Mouse (Mus musculus) kidney, embryonic 14.5 days (tissue): ENCODE measurements around the gene Hoxa10. TPM values are rescaled to one million over a fixed set of nuclear protein-coding genes. Genes with fewer than 3 reads are reported as not detected.

Experiments
- ATAC-seq: fragments of 200-750 bp; cut with Nextera tagmentation; 2 replicates; pipeline ENCODE4 v1.8.0; 2017; ENCODE audit warnings: moderate number of reproducible peaks, mild to moderate bottlenecking, moderate TSS enrichment, moderate library complexity; ENCODE audit not compliant: low FRiP score, low TSS enrichment
- H3K27ac ChIP-seq: fragments of 300-500 bp; sonication (generic); 2 replicates; pipeline ENCODE4 v1.5.1; 2014; ENCODE audit warnings: low read depth, mild to moderate bottlenecking, low read length, moderate library complexity, mixed read lengths
- H3K27me3 ChIP-seq: fragments of 300-500 bp; sonication (generic); 2 replicates; pipeline ENCODE4 v1.6.1; 2014; ENCODE audit warnings: mild to moderate bottlenecking, low read length; ENCODE audit not compliant: control insufficient read depth, insufficient read depth
- H3K36me3 ChIP-seq: fragments of 300-500 bp; sonication (generic); 2 replicates; pipeline ENCODE4 v1.6.1; 2014; ENCODE audit warnings: low read length, mixed read lengths; ENCODE audit not compliant: control insufficient read depth, insufficient read depth
- H3K4me1 ChIP-seq: fragments of 300-500 bp; sonication (generic); 2 replicates; pipeline ENCODE4 v1.6.1; 2014; ENCODE audit warnings: low read length, mixed read lengths; ENCODE audit not compliant: control insufficient read depth, insufficient read depth
- H3K4me2 ChIP-seq: fragments of 300-500 bp; sonication (generic); replicated peaks from 2 replicates; pipeline ENCODE4 v1.6.1; 2014; ENCODE audit warnings: low read depth, mild to moderate bottlenecking, low read length
- H3K4me3 ChIP-seq: fragments of 300-500 bp; sonication (generic); 2 replicates; pipeline ENCODE4 v1.5.1; 2014; ENCODE audit warnings: mild to moderate bottlenecking, low read length
- H3K9ac ChIP-seq: fragments of 300-500 bp; sonication (generic); 2 replicates; pipeline ENCODE4 v1.6.1; 2014; ENCODE audit warnings: low read depth, mild to moderate bottlenecking, low read length, moderate library complexity
- H3K9me3 ChIP-seq: fragments of 300-500 bp; sonication (generic); 2 replicates; pipeline ENCODE4 v1.6.1; 2016; ENCODE audit warnings: low read length; ENCODE audit not compliant: control insufficient read depth
- WGBS: fragments of 180-500 bp; shearing (Covaris S2); extraction: QIAGEN DNeasy Blood & Tissue Kit; methylation state at CpG from one replicate; pipeline ENCODE4 v1.1.7; 2014; 5-methylcytosine and 5-hydroxymethylcytosine counted together
- polyA plus RNA-seq: library from polyadenylated mRNA; unstranded; fragments of >200 nt; fragmentation: Nextera tagmentation; extraction: Ambion mirVana; gene quantifications from 2 replicates; pipeline ENCODE4 v1.2.1, GENCODE M21; 2014

The Hoxa10 gene
- polyA plus RNA-seq, 1 experiment from 2014 or later, result 186 TPM

DNA sequence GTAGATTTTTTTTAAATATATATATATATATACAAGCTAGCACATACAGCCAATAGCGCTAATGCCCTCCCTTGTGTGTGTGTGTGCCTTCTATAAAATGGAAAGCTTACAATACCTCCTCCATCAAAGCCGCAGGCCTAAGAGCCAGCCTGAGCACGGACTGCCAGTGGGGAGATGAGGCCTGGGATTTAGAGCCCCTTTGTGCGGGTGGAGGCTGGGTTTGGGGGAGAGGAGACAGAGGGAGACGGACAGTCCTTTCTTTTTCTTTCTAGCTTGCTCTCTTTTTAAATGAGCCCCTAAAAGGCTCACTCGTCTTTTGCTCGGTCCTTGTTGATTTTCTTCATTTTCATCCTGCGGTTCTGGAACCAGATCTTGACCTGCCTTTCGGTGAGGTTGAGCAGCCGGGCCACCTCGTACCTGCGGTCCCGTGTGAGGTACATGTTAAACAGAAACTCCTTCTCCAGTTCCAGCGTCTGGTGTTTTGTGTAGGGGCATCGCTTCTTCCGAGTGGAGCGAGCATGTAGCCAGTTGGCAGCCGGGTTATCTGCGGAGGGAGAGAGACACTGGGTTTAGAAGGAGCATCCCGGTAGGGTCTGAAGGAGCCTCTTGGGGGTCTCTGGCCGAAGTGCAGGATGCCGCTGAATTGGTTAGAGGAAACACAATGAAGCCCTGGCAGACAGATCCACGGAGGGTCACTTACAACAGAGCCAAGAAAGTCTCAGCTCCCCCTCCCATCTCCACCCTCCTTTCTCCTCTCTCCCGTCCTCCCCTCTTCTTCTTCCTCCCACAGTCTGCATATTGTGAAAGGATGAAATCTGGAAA, 16.5 kb downstream of the Hoxa10 start:
- Histone ChIP-seq H3K4me3 (peak overlapping the region; percentile 64), H3K4me2 (peak overlapping the region; percentile 97), H3K9ac (peak overlapping the region; percentile 87), H3K27ac (peak overlapping the region; percentile 90), H3K4me1 (peaks cover 30% of the 10 kb centered on the region; the same call in 1 of the 2 replicates), H3K36me3 (peaks cover 10% of the 10 kb centered on the region; the same call in 1 of the 2 replicates), H3K9me3 (no peaks in the 10 kb centered on the region), H3K27me3 (0 out of 2 replicates have a peak, but pooled peaks cover 7% of the 10 kb centered on the region)
- ATAC-seq, result no peak
- 1% methylated on average over 24 of the region's 24 CpGs for WGBS

GRCm38 (mm10) chr6:52222729-52223128, 17.9 kb downstream of the Hoxa10 start:
- peak overlapping the region; percentile 97 for H3K4me2 ChIP-seq
- peaks cover 10% of the 10 kb centered on the region; the same call in 1 of the 2 replicates for H3K36me3 ChIP-seq
- 0 out of 2 replicates have a peak, but pooled peaks cover 7% of the 10 kb centered on the region for H3K27me3 ChIP-seq
- H3K4me1 ChIP-seq, result peaks cover 44% of the 10 kb centered on the region
- H3K4me3 ChIP-seq, result peak overlapping the region; percentile 64
- H3K9ac ChIP-seq, result peak overlapping the region; percentile 87
- no peaks in the 10 kb centered on the region for H3K9me3 ChIP-seq
- no peak for ATAC-seq
- 2% methylated on average over 13 of the region's 13 CpGs for WGBS
- H3K27ac ChIP-seq, result peak overlapping the region; percentile 98

GRCm38 (mm10) chr6:52221993-52222685, 18.5 kb downstream of the Hoxa10 start:
- Histone ChIP-seq H3K9ac (peak overlapping the region; percentile 87), H3K9me3 (no peaks in the 10 kb centered on the region), H3K27me3 (0 out of 2 replicates have a peak, but pooled peaks cover 7% of the 10 kb centered on the region), H3K4me1 (peaks cover 39% of the 10 kb centered on the region), H3K27ac (peak overlapping the region; percentile 98), H3K4me2 (peak overlapping the region; percentile 97), H3K4me3 (peak overlapping the region; percentile 64), H3K36me3 (peaks cover 10% of the 10 kb centered on the region; the same call in 1 of the 2 replicates)
- 2% methylated on average over 21 of the region's 21 CpGs for WGBS
- peak; percentile 43 for ATAC-seq

- peaks cover 10% of the 10 kb centered on the region; the same call in 1 of the 2 replicates for H3K36me3 ChIP-seq
- H3K27me3 ChIP-seq, result 0 out of 2 replicates have a peak, but pooled peaks cover 7% of the 10 kb centered on the region
- peak within 1 kb of the TSS; percentile 64 for H3K4me3 ChIP-seq
- peak within 1 kb of the TSS; percentile 98 for H3K27ac ChIP-seq
- peak; percentile 25 for ATAC-seq
- no peaks in the 10 kb centered on the region for H3K9me3 ChIP-seq
- peak within 1 kb of the TSS; percentile 97 for H3K4me2 ChIP-seq
- peaks cover 34% of the 10 kb centered on the region for H3K4me1 ChIP-seq
- peak within 1 kb of the TSS; percentile 87 for H3K9ac ChIP-seq
- under 1% methylated on average over 46 of the region's 46 CpGs for WGBS
Measured at GRCm38 (mm10) chr6:52221337-52221992, 19.2 kb downstream of the Hoxa10 start, which contains the start of gene Hoxa7. Gene Hoxa7 (minus strand): TSS chr6:52221854.

DNA sequence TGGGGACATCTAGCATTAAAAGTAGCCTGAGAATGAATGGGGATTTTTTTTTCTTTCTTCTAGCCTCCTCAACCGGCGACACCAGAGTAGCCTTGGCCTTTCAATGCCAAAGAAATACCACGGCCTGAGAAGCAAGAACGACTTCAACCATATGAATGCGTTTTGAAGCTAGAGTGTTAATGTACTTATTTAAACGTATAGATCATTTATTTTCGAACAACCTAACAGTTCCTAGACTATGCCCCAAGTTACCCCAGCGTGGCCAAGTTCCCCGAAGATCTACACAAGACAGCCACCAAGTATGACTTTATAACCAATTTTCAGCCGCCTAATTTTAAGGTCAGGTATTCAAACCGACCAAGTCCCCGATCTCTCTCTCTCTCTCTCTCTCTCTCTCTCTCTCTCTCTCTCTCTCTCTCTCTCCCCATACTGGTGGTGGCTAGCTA, 19.8 kb downstream of the Hoxa10 start:
- H3K36me3 ChIP-seq, result peaks cover 10% of the 10 kb centered on the region; the same call in 1 of the 2 replicates
- H3K27ac ChIP-seq, result peak overlapping the region; percentile 98
- WGBS, result 3% methylated on average over 12 of the region's 12 CpGs
- no peaks in the 10 kb centered on the region for H3K9me3 ChIP-seq
- peak overlapping the region; percentile 87 for H3K9ac ChIP-seq
- 0 out of 2 replicates have a peak, but pooled peaks cover 7% of the 10 kb centered on the region for H3K27me3 ChIP-seq
- peak overlapping the region; percentile 97 for H3K4me2 ChIP-seq
- H3K4me1 ChIP-seq, result peaks cover 34% of the 10 kb centered on the region
- peak overlapping the region; percentile 64 for H3K4me3 ChIP-seq
- ATAC-seq, result no peak

GRCm38 (mm10) chr6:52220003-52220864, 20.4 kb downstream of the Hoxa10 start:
- H3K36me3 ChIP-seq, result peaks cover 10% of the 10 kb centered on the region; the same call in 1 of the 2 replicates
- H3K9ac ChIP-seq, result peak overlapping the region; percentile 87
- H3K4me2 ChIP-seq, result peak overlapping the region; percentile 97
- H3K27ac ChIP-seq, result peak overlapping the region; percentile 98
- peak overlapping the region; percentile 64 for H3K4me3 ChIP-seq
- peaks cover 38% of the 10 kb centered on the region for H3K4me1 ChIP-seq
- no peak for ATAC-seq
- 6% methylated on average over 32 of the region's 32 CpGs for WGBS
- no peaks in the 10 kb centered on the region for H3K9me3 ChIP-seq
- H3K27me3 ChIP-seq, result 0 out of 2 replicates have a peak, but pooled peaks cover 7% of the 10 kb centered on the region

- H3K4me1 ChIP-seq, result peaks cover 46% of the 10 kb centered on the region
- 24% methylated on average over 9 of the region's 9 CpGs for WGBS
- H3K4me2 ChIP-seq, result peak overlapping the region; percentile 97
Measured at GRCm38 (mm10) chr6:52219234-52219942, 21.3 kb downstream of the Hoxa10 start.

More at GRCm38 (mm10) chr6:52219234-52219942, 21.3 kb downstream of the Hoxa10 start:
- H3K9me3 ChIP-seq, result no peaks in the 10 kb centered on the region
- peaks cover 9% of the 10 kb centered on the region; the same call in 1 of the 2 replicates for H3K36me3 ChIP-seq
- H3K4me3 ChIP-seq, result peak overlapping the region; percentile 64
- 0 out of 2 replicates have a peak, but pooled peaks cover 7% of the 10 kb centered on the region for H3K27me3 ChIP-seq
- no peak for ATAC-seq
- peak overlapping the region; percentile 87 for H3K9ac ChIP-seq
- peak overlapping the region; percentile 98; the same call in 1 of the 2 replicates for H3K27ac ChIP-seq
